Mouse (Mus musculus): Measurements from ENCODE around the gene Higd1a.

GRCm38 (mm10) chr9:121859345-121859744, 1.2 kb upstream of the Higd1a start:
- TF ChIP-seq POLR2A (IDR thresholded peaks at IDR 0.05; ENCODE audit: borderline replicate concordance, low read depth, low read length) (no peak), CTCF (IDR thresholded peaks at IDR 0.05; ENCODE audit: low read depth, low read length) (no peak)

Measured in bone marrow macrophage, adult 2 months (primary cell).